Mouse (Mus musculus): ENCODE measurements around the gene Htr2c.

Gene Htr2c

DNA sequence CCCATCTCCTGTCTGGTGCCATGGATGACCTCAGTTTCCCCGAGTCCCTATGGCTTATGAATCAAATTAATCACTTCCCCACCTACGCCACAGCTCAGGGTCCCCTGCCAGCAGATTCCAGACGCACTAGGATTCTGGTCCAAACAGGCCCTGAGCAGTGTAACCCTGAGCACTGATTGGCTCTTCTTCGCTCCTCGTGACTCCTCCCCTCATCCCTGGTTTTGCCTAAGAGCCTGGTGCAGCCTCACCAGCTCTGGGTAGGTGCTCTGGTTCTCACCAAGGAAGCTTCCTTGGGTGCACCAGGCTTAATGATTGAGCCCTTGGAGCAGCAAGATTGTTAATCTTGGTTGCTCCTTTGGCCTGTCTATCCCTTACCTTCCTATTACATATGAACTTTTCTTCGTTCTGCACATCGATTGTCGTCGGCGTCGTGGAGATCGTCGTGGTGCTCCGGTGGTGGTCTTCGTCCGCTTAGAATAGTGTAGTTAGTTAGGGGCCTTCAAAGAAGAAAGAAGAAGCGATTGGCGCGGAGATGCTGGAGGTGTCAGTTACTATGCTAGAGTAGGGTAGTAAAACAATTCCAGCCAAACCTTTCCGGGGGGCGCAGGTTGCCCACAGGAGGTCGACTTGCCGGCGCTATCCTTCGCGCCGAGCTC, at the start of gene Htr2c:
Gene Htr2c (plus strand): TSS at position 256 of the 656 bp plus-strand sequence.
- no peak for DNase-seq (ENCODE audit: low spot score in 2 of 2)

- DNase-seq (ENCODE audit: low spot score in 2 of 2): no peak
Measured at GRCm38 (mm10) chrX:146928251-146928650, 34.1 kb upstream of the Htr2c start.

DNA sequence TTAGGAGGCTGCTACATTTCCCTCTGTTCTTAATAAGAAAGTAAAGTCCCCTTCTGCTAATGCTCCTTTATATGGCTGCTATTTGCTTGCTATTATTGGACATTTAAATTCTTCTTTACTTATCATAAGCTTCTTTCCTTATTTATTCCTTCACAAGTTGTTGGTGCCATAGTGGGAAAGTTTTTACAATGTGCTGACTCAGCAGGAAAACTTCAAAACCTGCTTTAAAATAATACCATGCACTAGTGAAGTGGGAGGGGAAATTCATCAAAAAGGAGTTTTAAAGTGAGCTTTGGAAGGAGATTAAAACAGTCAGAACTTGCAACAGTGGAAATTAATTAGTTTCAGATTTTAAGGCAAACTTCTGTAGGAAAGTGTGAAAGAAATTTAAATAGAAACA, 26.0 kb upstream of the Htr2c start:
- DNase-seq (ENCODE audit: low spot score in 2 of 2): no peak

GRCm38 (mm10) chrX:146946216-146946886, 16.0 kb upstream of the Htr2c start:
- no peak for DNase-seq (ENCODE audit: low spot score in 2 of 2)

DNA sequence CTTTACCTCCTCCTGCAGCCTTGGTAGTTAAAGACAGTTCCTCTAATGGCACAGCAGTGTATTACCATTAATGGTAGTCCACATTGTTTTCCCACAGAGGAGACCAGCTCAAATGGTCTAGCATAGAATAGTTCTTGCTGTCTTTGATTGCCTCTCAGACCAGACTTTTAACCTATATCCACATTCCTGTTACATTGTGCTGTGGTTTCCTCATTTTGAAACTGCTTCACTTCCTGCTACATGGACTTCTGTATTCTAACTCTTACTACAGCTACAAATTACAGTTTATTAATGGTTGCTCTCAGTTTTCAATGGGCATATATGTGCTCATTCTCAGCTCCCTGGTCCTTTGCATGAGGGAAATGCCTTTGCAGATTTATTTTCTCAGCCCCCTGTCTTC, 15.3 kb upstream of the Htr2c start:
- DNase-seq (ENCODE audit: low spot score in 2 of 2): no peak

GRCm38 (mm10) chrX:146958608-146959007, 3.7 kb upstream of the Htr2c start:
- DNase-seq (ENCODE audit: low spot score in 2 of 2): no peak

GRCm38 (mm10) chrX:146959960-146960359, 2.4 kb upstream of the Htr2c start:
- no peak for DNase-seq (ENCODE audit: low spot score in 2 of 2)

GRCm38 (mm10) chrX:146962914-146963547, 718 bp downstream of the Htr2c start:
- DNase-seq (ENCODE audit: low spot score in 2 of 2): no peak

DNA sequence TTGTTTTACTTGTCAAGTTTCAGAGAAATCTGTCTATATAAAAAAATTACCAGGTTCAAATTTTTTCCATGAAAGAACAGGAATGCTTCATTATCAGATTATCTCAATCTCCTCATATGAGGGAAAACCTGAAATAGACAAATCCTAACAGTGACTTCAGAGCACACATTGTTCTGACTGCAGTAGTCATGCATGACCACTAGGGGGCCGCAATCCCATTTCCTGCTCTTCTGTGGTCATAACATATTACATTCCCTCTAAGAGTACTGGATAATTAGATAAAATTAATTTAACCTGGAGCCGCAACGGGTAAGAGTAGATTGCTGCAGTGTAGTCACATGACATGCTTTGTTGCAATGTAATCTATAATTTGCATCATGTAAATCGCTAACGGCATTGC, 17.6 kb downstream of the Htr2c start:
- no peak for DNase-seq (ENCODE audit: low spot score in 2 of 2)

GRCm38 (mm10) chrX:147055730-147056129, 93.4 kb downstream of the Htr2c start:
- no peak for DNase-seq (ENCODE audit: low spot score in 2 of 2)

DNA sequence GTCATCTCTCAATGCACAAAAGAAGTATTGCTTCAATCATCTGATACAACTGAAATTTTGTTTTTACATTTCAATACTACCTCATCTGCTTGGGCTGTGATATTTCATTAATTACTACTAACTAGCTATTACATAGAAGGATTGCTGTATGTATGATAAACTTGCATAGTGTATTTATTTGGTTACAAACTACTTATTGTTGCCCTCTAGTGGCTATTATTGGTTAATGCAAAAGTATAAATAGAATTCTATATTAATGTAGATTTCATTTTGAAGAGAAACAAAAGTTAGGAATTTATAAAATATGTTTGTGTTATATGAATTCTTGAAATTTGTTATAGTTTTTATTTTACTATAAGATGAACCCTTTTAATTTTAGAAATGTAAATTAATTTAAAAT, 109.3 kb downstream of the Htr2c start:
- DNase-seq (ENCODE audit: low spot score in 2 of 2): no peak

DNA sequence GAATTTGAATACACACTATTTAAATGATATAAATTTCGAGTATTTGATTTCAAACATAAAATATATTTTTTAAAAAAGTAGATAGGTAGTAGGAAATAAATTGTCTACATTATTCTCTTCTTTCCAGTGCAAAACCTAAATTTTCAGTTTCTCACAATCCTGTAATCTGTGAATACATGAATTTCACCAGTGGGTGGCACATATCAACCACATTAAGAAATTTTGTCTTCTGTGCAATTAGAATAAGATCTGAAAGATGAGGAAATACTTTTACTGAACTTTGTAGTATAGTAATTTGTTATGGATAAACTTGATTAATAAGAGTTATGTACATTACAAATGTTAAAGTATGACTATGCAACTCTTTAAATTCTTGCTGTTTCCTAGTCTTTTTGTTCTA, 156.8 kb downstream of the Htr2c start:
- DNase-seq (ENCODE audit: low spot score in 2 of 2): no peak

DNA sequence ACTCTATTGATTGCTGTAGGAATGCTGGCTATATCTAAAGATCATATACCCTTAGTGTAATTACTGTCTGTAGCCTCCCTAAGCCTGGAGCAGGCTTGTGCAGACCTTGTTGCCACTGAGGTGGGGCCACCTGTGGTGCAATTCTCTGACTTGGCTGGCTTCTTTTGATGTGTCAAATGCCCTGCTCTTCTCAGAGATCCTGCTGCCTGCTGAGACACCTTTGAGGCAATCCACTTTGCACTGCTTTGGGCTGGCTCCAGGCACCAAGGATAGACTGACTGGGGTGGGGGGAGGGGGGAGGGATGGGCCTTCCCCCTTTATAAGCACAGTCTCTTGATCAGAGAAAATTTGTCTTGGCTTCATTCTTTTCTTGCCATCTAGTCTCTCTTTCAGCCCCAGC, 252.9 kb downstream of the Htr2c start:
- DNase-seq (ENCODE audit: low spot score in 2 of 2): no peak

GRCm38 (mm10) chrX:147217382-147218013, 255.2 kb downstream of the Htr2c start:
- DNase-seq (ENCODE audit: low spot score in 2 of 2): no peak

DNA sequence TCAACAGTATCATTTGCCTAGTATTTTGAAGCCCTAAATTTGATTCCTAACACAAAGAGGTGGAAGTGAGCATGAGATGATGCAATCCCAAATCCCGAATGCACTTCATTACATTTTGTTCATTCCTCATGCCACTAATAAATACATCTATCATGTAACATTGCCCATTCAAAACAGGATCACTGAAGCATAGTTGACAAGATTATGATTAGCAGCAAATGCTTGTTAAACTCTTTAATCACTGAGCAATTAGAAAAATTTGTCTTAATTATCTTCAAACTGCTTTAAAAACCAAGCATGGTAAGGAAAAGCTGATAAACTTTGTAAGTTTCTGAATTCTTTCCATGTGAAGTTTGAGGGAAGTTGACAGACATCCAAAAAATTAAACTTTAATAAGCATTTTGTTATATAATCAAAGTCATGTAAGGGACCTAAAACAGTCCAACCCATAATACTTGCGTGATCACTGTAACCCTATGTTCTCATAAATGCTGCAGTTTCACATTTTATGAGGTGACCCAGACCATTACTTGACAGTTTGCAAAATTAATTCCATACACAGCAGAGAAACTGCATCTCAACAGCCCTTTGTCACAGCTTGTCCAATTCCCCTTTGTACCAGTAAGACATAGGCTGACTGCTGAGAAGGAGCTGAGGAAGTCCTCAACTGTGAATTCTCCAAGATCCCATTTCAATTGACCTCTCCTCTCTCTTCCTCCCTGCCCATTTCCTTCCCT, 276.7 kb downstream of the Htr2c start:
- no peak for DNase-seq (ENCODE audit: low spot score in 2 of 2)

Measured in right cerebral cortex, postnatal 36 days (tissue).